Mouse (Mus musculus): ENCODE results near the gene Tjp1. TPM values are rescaled to one million over a fixed set of nuclear protein-coding genes. Genes with fewer than 3 reads are reported as not detected.

Gene Tjp1
- polyA plus RNA-seq, 1 experiment from 2014 or later: 41.1 TPM

DNA sequence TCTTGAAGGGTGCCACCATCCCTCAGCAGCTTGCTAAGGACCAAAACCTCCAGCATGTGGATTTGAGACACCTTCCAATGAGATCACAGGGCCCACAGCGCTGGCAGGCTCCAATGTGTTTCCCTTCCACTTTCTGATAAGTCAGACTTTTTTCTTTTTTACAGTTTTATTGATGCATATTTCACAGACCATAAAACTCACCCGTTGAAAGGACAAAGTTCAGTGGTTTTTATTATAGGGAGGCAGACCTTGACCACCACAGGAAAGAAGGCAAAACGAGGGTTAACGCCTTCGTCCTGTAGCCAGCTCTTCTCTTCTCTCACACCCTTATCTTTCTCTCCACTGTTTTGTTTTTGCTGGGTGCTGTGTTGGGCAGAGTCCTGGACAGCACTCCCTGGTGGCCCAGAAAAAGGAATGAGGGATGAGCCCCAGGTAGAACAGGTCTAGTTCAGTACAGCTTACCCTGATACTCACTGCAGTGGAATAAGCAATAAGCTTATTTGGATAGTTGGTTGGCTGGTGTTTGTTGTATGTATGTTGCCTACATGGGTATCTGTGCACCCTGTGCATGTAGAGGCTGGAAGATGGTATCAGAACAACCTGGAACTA lies 43.3 kb downstream of the Tjp1 start:
- 44% methylated on average over 5 of the region's 5 CpGs for WGBS
- H3K9ac ChIP-seq: no peak overlapping the region
- no peak for ATAC-seq (ENCODE audit: borderline replicate concordance, extremely low read depth, low FRiP score, low TSS enrichment)

DNA sequence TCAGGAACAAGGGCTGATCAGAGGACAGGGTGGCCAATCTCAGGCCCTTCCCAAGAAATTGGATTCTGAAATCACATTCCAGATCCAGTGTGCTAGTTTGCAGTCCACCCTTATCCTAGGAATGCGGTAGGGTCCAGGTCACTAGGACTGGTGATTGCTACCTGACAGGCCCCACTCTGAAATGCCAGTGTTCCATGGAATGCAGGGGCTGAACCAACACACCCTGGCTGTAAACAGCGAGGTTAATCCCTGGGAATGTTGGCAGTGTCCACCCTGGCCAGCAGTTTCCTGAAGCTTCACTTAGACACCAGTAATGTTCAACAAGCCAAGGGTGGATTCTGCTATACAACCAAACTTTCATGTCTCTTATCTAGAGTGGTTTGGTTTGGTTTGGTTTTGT lies 45.4 kb downstream of the Tjp1 start:
- 0 out of 2 replicates have a peak, but pooled peaks cover 4% of the 10 kb centered on the region for H3K4me1 ChIP-seq
- ATAC-seq (ENCODE audit: borderline replicate concordance, extremely low read depth, low FRiP score, low TSS enrichment): no peak
- no peaks in the 10 kb centered on the region for H3K36me3 ChIP-seq
- H3K9ac ChIP-seq: no peak overlapping the region
- no peak overlapping the region for H3K4me2 ChIP-seq
- no peaks in the 10 kb centered on the region for H3K9me3 ChIP-seq
- no peak overlapping the region for H3K4me3 ChIP-seq
- H3K27ac ChIP-seq: no peak overlapping the region
- no peaks in the 10 kb centered on the region for H3K27me3 ChIP-seq
- WGBS: 41% methylated on average over 2 of the region's 2 CpGs

More for the DNA sequence above, 43.3 kb downstream of the Tjp1 start:
- no peaks in the 10 kb centered on the region for H3K9me3 ChIP-seq
- no peak overlapping the region for H3K27ac ChIP-seq
- H3K4me1 ChIP-seq: 0 out of 2 replicates have a peak, but pooled peaks cover 4% of the 10 kb centered on the region
- H3K36me3 ChIP-seq: no peaks in the 10 kb centered on the region
- H3K4me3 ChIP-seq: no peak overlapping the region
- H3K27me3 ChIP-seq: no peaks in the 10 kb centered on the region
- no peak overlapping the region for H3K4me2 ChIP-seq

DNA sequence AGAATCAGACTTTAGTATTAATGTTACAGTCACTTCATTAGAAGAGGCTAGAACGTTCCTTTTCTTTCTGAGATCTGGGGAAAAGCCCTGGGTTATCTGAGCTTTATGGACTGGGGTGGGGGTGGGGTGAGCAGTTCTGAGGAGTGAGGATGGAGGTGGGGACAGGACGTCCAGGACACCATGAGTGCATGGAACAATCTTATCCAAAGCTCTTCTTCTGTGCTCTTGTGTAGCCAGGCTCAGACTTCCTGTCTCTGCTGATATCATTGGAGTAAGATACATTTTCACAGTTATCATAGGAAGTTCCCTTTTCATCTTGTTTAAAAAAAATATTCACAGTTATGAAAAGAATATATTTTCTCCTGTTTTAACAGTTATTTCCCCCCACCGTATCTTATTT lies 55.5 kb downstream of the Tjp1 start:
- Histone ChIP-seq H3K4me1 (peaks cover 29% of the 10 kb centered on the region), H3K27me3 (no peaks in the 10 kb centered on the region), H3K4me3 (no peak overlapping the region), H3K27ac (no peak overlapping the region), H3K9ac (no peak overlapping the region), H3K36me3 (no peaks in the 10 kb centered on the region), H3K9me3 (no peaks in the 10 kb centered on the region), H3K4me2 (no peak overlapping the region)
- ATAC-seq (ENCODE audit: borderline replicate concordance, extremely low read depth, low FRiP score, low TSS enrichment): no peak
- WGBS: 38% methylated on average over 3 of the region's 3 CpGs

- no peaks in the 10 kb centered on the region for H3K27me3 ChIP-seq
- WGBS: 77% methylated on average over 6 of the region's 6 CpGs
- H3K36me3 ChIP-seq: no peaks in the 10 kb centered on the region
- no peak overlapping the region for H3K4me2 ChIP-seq
- no peak for ATAC-seq (ENCODE audit: borderline replicate concordance, extremely low read depth, low FRiP score, low TSS enrichment)
- H3K4me1 ChIP-seq: peaks cover 34% of the 10 kb centered on the region
- no peaks in the 10 kb centered on the region for H3K9me3 ChIP-seq
- H3K4me3 ChIP-seq: no peak overlapping the region
- H3K27ac ChIP-seq: peak overlapping the region; percentile 24; the same call in 1 of the 2 replicates
- no peak overlapping the region for H3K9ac ChIP-seq
These were observed 56.2 kb downstream of the Tjp1 start for GRCm38 (mm10) chr7:65471406-65471805.

GRCm38 (mm10) chr7:65470214-65470613 lies 57.4 kb downstream of the Tjp1 start:
- H3K27me3 ChIP-seq: no peaks in the 10 kb centered on the region
- 16% methylated on average over 8 of the region's 8 CpGs for WGBS
- peak; percentile 31; the same call in 1 of the 2 replicates for ATAC-seq (ENCODE audit: borderline replicate concordance, extremely low read depth, low FRiP score, low TSS enrichment)
- no peak overlapping the region for H3K4me3 ChIP-seq
- no peak overlapping the region for H3K9ac ChIP-seq
- H3K27ac ChIP-seq: peak overlapping the region; percentile 87
- no peaks in the 10 kb centered on the region for H3K36me3 ChIP-seq
- no peaks in the 10 kb centered on the region for H3K9me3 ChIP-seq
- H3K4me2 ChIP-seq: peak overlapping the region; percentile 26
- peaks cover 37% of the 10 kb centered on the region for H3K4me1 ChIP-seq

GRCm38 (mm10) chr7:65469666-65470065 lies 57.9 kb downstream of the Tjp1 start:
- Histone ChIP-seq H3K4me1 (peaks cover 37% of the 10 kb centered on the region), H3K9ac (no peak overlapping the region), H3K4me2 (peak overlapping the region; percentile 26), H3K36me3 (no peaks in the 10 kb centered on the region), H3K9me3 (no peaks in the 10 kb centered on the region), H3K27ac (peak overlapping the region; percentile 87), H3K4me3 (no peak overlapping the region), H3K27me3 (no peaks in the 10 kb centered on the region)
- peak; percentile 86 for ATAC-seq (ENCODE audit: borderline replicate concordance, extremely low read depth, low FRiP score, low TSS enrichment)
- WGBS: 7% methylated on average over 6 of the region's 6 CpGs

DNA sequence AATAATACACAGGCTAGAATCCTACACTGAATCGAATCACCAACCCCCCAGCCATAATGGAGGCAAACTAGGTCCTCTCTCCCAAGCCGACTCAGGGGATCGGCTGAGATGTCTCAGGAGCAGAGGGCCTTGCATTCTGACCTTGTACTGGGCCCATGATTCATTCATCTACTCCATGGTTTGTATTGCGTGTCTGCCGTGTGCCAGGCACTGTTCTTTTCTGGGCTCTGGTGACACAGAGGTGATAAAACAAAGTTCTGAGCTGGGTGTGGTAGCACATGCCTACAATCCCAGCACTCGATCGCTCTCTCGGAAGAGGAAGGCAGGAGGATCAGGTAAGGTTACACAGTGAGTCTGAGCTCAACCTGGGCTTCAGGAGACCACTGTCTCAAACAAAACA lies 59.4 kb downstream of the Tjp1 start:
- H3K4me3 ChIP-seq: no peak overlapping the region
- no peak overlapping the region for H3K4me2 ChIP-seq
- no peaks in the 10 kb centered on the region for H3K27me3 ChIP-seq
- no peaks in the 10 kb centered on the region for H3K36me3 ChIP-seq
- H3K9ac ChIP-seq: no peak overlapping the region
- WGBS: 71% methylated on average over 8 of the region's 8 CpGs
- H3K27ac ChIP-seq: peak overlapping the region; percentile 87
- no peaks in the 10 kb centered on the region for H3K9me3 ChIP-seq
- H3K4me1 ChIP-seq: peaks cover 37% of the 10 kb centered on the region
- no peak for ATAC-seq (ENCODE audit: borderline replicate concordance, extremely low read depth, low FRiP score, low TSS enrichment)

DNA sequence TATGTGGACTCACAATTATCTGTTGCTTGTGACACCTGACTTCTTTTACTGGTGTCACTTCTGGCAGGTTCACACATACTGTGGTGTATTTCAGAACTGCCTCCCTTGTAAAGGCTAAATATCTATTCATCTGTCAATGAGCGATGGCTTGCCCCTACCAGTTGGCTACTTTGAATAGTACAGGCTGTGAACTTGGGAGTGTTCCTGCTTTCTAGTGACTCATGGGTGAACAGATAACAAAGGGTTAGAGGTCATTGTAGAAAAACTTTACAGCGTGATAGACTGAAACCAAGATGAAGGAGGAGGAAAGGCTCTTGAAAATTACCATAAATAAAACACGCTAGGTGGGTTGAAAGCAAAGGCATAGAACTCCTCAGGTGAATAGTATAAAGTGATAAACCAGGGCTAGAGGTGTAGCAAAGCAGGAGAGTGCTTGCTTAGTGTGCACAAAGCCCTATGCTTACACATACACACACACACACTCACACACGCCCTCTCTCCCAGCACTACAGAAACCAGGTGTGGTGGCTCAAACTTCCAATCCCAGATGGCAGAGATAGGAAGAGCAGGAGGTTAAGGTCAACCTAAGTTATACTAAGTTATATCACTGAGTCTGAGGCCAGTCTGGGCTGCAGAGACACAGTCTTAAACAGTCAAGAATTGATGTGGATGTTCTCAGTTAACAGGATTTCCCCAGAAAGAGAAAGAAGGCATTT lies 60.1 kb downstream of the Tjp1 start:
- Histone ChIP-seq H3K27me3 (no peaks in the 10 kb centered on the region), H3K4me3 (no peak overlapping the region), H3K4me1 (peaks cover 37% of the 10 kb centered on the region), H3K9ac (no peak overlapping the region), H3K36me3 (no peaks in the 10 kb centered on the region), H3K27ac (peak overlapping the region; percentile 53), H3K4me2 (no peak overlapping the region), H3K9me3 (no peaks in the 10 kb centered on the region)
- WGBS: 57% methylated on average over 4 of the region's 4 CpGs
- ATAC-seq (ENCODE audit: borderline replicate concordance, extremely low read depth, low FRiP score, low TSS enrichment): no peak

- H3K36me3 ChIP-seq: no peaks in the 10 kb centered on the region
- ATAC-seq (ENCODE audit: borderline replicate concordance, extremely low read depth, low FRiP score, low TSS enrichment): no peak
- peaks cover 37% of the 10 kb centered on the region for H3K4me1 ChIP-seq
- H3K27ac ChIP-seq: peak overlapping the region; percentile 24; the same call in 1 of the 2 replicates
- no peaks in the 10 kb centered on the region for H3K9me3 ChIP-seq
- no peak overlapping the region for H3K9ac ChIP-seq
- no peak overlapping the region for H3K4me2 ChIP-seq
- no peaks in the 10 kb centered on the region for H3K27me3 ChIP-seq
- WGBS: 42% methylated on average over 11 of the region's 11 CpGs
- H3K4me3 ChIP-seq: no peak overlapping the region
These were observed 61.4 kb downstream of the Tjp1 start for GRCm38 (mm10) chr7:65466137-65466536.

GRCm38 (mm10) chr7:65464518-65465037 lies 63.0 kb downstream of the Tjp1 start:
- whole genome bisulfite sequencing: 67% methylated on average over 3 of the region's 3 CpGs
- H3K9ac ChIP-seq: no peak overlapping the region
- H3K4me1 ChIP-seq: peaks cover 29% of the 10 kb centered on the region
- H3K36me3 ChIP-seq: no peaks in the 10 kb centered on the region
- no peak for ATAC-seq (ENCODE audit: borderline replicate concordance, extremely low read depth, low FRiP score, low TSS enrichment)
- no peaks in the 10 kb centered on the region for H3K27me3 ChIP-seq
- no peaks in the 10 kb centered on the region for H3K9me3 ChIP-seq
- no peak overlapping the region for H3K4me3 ChIP-seq
- H3K27ac ChIP-seq: no peak overlapping the region
- H3K4me2 ChIP-seq: no peak overlapping the region

DNA sequence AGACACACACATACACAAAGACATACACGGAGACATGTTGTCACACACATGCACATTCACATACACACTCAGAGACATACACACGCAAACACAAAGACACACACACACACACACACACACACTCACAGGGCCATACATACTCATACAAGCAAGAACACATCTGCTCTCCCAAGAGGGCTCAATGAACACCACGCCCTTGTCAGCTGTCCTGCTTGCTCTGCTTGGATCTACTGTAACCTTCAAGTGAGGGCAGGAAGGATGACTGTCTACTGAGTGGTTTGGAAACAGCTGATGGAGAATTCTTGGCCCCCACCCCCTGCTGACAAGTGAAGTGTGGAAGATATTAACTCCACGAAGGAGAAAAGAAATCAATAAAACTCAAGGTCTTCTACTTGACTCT lies 64.1 kb downstream of the Tjp1 start:
- Histone ChIP-seq H3K9me3 (no peaks in the 10 kb centered on the region), H3K4me1 (peaks cover 29% of the 10 kb centered on the region), H3K4me2 (no peak overlapping the region), H3K27ac (no peak overlapping the region), H3K36me3 (no peaks in the 10 kb centered on the region), H3K27me3 (no peaks in the 10 kb centered on the region), H3K9ac (no peak overlapping the region), H3K4me3 (no peak overlapping the region)
- no peak for ATAC-seq (ENCODE audit: borderline replicate concordance, extremely low read depth, low FRiP score, low TSS enrichment)
- 69% methylated on average over 4 of the region's 4 CpGs for WGBS

- Histone ChIP-seq H3K27me3 (no peaks in the 10 kb centered on the region), H3K4me1 (peaks cover 16% of the 10 kb centered on the region; the same call in 1 of the 2 replicates), H3K4me2 (no peak overlapping the region), H3K36me3 (no peaks in the 10 kb centered on the region), H3K9ac (no peak overlapping the region), H3K27ac (no peak overlapping the region), H3K4me3 (no peak overlapping the region), H3K9me3 (no peaks in the 10 kb centered on the region)
- WGBS: 78% methylated on average over 1 of the region's 1 CpGs
- no peak for ATAC-seq (ENCODE audit: borderline replicate concordance, extremely low read depth, low FRiP score, low TSS enrichment)
These were observed 66.2 kb downstream of the Tjp1 start for GRCm38 (mm10) chr7:65461412-65461811.
